Mouse (Mus musculus): ENCODE results near the gene Tma7.

Gene Tma7

DNA sequence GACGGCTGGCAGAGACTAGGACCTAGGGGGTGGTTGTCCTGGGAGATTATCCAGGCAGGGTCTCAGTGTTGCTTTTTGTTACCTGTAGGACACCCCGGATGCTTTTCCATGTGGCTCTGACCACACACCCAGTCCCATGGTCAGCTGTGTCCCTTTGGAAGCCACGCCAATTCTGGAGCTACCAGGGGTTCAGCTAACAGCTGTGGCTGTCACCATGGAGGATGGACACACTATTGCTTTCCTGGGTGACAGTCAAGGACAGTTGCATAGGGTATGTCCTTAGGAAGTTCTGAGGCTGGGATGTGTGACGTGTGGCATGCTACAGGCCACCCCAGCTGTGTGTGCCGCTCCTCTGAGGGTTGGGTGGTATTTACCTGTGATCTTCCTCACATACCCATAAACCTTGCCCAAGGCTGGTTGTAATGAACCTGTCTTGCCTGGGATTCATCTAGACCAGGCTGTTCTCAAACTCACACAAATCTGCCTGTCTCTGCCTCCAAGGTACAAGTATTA is 19.6 kb upstream of the Tma7 start:
- no peak for DNase-seq

DNA sequence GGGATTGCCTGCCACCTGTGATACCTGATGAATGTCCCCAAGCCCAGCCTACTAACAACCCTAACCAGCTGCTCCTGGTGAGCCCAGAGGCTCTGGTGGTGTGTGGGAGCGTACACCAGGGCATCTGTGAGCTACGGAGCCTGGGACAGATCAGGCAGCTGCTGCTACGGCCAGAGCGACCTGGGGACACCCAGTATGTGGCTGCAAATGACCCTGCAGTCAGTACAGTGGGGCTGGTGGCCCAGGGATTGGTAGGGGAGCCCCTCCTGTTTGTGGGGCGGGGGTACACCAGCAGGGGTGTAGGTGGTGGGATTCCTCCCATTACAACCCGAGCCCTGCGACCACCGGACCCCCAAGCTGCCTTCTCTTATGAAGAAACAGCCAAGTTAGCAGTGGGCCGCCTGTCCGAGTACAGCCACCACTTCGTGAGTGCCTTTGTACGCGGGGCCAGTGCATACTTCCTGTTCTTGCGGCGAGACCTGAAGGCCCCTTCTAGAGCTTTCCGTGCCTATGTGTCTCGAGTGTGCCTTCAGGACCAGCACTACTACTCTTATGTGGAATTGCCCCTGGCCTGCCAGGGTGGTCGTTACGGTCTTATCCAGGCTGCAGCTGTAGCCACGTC is 18.0 kb upstream of the Tma7 start:
- peak; percentile 91 for DNase-seq

DNA sequence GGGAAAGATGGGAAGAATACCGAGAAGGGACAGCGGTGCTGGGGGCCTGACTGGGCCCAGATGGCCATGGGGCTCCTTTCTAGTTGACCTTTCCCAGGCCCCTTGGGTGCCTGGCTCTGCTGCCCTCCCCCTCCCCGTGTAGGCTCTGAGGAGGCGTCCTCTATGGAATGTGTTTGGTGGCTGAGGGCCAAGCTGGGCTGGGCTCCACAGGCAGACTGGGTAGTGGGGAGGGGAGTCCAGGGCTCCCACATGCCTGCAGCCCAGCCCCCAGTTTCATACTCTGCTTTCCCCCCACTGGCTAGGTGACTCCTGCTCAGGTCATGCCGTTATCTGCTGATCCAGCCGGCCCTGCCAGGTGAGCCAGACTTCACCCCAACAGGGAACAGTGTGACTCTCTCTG is 16.6 kb upstream of the Tma7 start:
- peak; percentile 98 for DNase-seq

DNA sequence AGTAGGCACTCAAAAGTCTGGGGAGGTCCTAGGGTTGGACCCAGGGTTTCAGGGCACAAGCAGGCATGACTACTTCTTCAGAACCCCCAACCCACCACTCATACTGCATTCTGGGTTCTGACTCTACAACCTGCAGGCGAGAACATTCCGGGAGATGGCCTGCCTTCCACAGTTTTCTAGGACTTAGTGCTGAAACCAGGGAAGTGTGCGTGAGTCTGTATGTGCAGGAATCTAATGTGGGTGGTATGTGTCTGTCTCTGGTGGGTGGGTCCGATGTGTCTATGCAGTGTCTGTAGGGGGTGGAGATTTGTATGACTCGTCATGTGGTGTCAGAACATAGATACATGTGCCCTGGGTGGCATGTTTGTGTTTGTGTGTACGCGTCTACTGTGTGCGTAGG is 16.0 kb upstream of the Tma7 start:
- peak; percentile 88 for DNase-seq

DNA sequence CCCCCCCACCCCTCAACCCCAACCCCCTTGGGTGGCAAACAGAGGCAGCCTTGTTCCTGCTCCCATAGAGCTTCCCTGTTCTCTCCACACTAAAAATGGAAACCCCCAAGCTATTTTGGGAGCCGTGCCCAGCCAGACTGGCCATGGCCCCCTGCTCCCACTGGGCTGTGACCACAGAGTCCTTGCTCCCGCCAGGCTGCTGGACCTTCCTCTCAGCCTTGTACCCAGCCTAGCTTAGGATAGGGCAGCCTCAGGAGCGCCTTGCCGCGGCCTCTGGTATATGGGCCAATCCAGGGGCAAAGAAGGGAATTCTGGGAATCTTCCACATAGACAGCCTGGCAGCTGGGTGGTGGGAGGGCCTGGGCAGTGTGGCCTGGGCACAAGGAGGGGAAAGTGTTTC is 15.4 kb upstream of the Tma7 start:
- peak; percentile 97 for DNase-seq

DNA sequence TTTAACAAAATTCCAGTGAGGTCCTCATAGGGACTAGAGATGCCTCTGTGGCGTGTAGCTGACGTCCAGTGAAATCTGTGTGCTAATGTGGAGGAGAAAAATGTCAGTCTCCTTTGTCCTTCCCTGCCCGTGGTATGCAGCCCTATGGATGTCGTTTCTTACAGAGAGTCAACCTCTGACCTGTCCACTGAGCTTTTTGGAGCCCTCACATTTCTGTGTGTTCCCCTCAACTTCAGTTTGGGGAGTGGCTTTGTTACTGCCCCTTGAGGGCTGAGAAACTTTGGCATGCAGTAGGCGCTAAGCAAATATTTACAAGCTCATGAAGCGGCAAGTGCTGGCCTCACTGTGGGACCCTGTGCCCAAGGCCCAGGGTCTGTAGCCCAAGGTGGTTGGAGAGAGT is 14.9 kb upstream of the Tma7 start:
- DNase-seq, result peak; percentile 85

DNA sequence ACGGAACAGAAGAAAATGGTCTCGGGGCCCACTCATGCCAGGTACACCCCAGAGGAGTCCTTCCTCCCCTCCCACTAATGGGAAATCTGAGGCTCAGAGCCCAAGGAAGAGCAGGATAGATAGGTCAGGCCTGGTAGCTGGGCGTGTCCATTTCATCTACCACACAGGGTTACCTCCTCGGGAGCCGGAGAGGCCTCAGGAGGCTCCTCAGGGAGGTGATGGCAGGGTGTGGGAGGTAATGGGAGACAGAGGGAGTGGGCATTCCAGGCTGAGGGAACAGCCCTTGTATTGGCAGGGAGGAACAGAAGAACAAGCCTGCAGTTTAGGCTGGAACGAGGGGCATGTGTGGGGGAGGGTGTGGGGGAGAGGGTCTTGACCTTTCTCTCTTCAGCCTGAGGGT is 14.5 kb upstream of the Tma7 start:
- peak; percentile 93 for DNase-seq

DNA sequence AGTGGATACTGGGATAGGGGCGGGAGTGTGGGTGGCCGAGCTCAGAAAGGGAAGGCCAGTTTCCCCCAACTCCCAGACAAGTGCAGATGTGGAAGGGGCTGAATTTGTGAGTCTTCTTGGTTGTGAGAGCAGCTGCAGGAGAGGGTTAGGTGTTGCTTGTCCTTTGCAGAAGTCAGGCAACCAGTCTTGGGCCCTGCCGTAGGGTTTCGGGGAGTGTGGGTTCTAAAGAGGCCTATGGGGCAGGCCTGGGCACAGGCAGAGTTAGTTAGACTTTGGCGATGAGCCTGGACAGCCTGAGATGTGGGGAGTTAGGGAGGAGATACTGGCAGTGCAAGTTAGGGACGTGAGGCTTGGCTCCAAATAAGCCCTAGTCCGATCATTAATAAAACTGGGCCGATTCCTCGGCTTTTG is 13.9 kb upstream of the Tma7 start:
- DNase-seq, result peak; percentile 86

DNA sequence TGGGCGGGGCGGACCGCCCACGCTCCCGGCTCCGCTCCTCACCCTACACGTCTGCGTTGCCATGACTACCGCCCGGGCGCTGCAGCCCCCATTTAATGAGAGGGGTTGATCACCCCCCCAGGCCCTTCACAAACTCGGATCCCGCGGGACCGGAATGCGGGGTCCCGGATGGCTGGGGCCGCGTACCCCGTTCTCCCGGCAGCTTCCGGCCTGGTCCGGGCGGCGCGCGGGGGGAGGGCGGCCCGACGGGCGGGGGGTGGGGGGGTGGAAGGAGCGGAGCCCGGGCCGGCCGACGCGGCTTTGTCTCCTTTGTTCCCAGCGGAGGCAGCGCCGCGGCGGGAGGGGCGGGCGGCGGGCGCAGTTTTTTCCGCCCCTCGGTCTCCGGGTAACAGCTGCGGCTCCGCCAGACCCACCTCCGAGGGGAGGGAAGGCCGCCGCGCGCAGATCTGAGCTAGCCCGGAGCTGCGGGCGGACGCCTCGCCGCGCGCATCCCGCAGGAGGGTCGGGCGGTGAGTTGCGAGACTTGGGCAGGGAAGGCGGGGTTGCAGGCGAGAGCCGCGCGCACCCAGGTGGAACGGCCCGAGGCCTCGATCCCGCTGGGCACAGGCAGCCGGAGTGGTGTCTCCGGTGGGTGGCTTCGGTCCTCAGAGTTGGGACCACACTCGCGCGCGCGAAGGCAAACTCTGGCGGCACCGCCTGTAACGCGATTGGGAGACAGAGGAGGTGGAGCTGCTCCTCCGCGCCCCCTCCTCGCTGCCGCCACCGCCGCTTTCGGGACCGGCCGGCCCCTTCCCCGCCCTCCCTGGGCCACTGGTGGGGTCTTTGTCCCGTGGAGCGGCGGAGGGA is 13.0 kb upstream of the Tma7 start, which contains the start of gene Plxnb1:
TSS of gene Plxnb1 (plus strand) at position 253 of the 846 bp plus-strand sequence.
- DNase-seq, result peak; percentile 98

DNA sequence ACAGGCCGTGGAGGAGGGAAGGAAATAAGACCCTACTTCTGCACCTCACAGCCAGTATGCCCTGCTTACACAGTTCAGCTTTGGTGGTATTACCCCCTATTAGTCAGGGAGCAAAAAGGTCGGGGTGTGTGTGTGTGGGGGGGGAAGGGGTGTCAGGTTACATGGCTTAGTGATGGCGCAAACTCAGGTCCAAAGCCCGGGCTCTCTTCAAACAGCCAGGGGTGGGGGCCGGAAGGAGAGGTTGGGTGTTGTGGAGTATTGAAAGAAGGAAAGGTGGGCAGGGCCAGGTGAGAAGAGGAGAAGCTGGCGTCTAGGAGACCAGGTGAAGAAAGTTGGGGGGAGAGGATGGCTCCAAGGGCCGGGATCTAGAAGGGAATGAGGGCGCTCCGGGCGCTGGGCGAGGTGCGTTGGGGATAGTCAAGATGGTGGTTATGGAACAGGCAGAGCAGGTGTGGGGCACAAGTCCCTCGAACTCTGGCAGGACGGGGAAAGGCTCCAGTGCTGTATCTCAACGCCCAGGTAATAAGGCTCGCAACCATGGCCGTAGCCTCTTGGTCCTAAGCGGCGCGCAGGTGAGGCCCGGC is 12.3 kb upstream of the Tma7 start:
- DNase-seq, result no peak

DNA sequence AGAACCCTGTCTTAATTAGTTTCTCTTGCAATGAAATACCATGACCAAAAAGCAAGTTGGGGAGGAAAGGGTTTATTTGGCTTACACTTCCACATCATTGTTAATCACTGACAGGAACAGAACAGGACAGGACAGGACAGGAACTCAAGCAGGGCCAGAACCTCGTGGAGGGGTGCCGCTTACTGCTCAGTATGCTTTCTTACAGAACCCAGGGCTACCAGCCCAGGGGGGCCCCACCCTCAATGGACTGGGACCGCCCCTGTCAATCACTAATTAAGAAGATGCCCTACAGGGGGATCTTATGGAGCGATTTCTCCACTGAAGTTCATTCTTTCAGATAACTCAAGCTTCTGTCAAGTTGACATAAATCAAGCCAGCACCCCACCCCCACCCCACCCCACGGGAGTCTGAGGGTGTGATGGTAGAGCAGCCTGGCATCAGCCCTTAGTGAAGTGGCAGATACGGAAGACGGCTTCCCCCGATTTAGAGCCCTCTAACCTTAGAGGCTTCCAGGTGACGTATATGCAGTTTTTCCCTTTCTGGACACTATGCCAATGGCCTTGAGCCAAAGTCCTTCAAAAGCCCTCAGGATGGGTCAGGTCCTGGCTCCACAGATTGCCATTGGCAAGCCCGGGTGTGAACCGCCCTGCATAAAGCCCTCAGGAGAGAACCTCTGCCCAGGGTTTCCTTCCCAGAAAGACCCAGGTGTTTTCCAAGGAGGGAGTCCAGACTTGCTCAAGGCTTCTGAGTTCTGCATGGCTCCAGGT is 11.6 kb upstream of the Tma7 start:
- peak; percentile 91 for DNase-seq

DNA sequence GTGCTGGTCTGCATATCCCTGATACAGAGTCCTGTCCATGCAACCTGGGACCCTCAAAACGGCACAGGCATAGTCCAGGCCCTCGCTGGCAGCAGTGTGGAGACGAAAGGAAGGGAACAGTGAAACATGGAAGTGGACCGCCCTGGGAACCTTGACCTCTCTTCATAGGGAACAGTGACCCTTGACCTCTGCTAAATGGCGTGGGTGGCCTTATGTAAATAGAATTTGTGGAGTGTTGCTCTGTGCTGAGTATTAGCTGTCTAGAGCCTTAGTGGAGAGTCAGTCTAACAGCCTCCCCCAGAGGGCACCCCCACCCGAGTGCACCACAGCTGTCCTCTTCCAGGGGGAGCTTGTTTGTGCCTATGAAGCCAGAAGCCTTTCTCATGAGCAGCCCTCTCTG is 10.4 kb upstream of the Tma7 start:
- DNase-seq, result no peak

DNA sequence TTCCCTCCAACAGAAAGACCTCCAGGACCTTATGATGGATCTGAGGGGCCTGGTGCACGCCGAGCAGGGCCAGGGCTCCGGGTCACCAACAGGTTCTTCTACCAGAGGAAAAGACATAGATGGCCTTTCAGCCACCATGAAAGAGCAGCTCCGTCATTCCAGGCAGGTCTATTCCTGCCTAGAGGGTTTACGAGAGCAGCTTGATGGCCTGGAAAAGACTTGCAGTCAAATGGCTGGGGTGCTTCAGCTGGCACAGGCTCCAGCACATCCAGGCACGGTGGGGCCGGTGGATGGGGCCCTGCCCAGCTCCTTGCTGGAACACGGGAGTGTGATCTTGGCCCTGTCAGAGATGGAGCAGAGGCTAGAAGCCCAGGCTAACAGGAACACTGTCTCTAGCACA is 9.4 kb upstream of the Tma7 start:
- DNase-seq, result no peak

DNA sequence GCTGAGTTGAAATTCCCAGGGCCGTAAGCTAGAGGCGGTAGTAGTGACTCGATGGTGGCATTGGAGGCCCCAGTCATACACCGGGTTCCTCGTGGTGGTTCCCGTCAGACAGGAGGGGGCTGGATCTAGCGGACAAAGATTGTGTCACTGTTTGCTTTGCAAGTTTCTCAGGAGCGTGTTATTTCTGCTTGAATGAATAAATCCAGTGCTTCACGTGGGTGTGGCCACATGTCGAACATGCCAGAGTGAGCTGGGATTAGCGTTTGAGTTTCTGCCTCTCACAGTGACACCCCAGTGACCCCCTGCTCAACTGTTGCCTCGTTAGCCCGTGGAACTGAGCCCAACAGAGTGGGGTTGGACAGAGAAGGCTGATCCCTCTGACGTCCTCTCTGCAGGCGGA is 8.1 kb upstream of the Tma7 start:
- DNase-seq, result no peak

DNA sequence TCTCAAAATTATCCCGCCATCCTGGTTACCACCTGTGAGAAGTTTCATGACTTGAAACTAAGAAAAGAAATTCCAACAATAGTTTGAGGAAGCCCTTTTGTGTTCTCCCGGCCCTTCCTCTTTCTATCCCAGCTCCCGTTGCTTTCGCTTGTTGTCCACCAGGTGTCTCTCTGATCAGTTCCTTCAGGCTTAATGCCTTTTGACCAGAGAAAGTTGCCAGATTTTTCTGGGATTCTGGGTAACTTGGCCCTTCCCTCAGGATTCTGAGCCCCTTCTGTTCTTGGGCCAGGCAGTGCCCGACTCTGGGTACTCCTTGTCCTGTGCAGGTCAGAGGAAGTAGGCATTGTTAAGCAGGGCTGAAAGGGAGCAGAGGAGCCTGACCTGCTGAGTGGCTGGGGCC is 5.6 kb upstream of the Tma7 start:
- DNase-seq, result peak; percentile 90

DNA sequence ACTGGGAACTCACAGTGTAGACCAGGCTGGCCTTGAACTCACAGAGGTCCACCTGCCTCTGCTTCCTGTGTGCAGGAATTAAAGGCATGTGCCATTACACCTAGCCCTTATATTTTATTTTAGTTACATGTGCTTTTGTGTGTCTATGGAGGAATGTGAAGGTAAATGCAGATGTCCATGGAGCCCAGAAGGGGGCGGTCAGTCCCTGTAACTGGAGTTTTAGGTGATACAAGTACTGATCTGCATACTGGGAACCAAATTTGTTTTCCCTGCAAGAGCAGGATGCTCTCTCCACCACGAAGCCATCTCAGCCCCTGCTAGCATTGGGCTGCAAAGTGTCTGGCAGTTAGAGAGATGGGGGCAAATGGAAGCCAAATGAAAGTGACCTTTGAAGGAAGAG is 2.5 kb upstream of the Tma7 start:
- no peak for DNase-seq

DNA sequence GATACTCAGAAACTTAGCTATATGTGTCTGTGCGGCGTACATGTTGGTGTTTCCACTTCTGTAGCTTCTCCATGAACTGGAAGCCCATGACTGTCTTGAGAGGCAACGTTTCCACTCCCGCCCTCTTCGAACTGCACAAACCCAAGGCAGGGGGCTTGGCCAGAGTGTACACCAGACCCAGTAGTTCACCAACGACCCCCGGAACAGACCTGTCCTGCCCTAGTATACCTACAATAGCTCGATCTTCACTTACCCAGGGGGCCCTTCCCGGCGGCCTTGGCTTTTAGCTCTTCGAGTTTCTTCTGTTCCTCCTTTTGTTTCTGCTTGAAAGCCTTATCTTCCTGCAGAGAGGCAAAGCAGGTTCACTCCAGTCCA is 651 bp downstream of the Tma7 start:
- DNase-seq, result no peak

DNA sequence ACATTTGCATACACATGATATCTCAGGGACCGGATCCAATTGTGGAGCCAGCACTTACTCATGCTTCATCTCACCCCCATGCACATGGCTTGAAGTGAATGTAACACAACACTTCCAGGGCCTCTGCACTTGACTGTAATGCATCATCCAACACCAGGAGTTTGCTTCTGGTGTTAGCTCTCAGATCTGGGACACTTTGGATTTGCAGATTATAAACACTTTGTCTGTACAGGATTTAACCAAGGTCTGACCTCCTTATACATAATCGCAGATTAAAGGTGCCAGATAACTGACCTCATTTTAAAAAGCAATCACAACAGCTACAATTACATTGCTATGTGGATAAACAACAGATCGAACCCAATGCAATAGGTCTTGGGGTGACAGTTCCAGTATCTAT is 1.9 kb downstream of the Tma7 start:
- no peak for DNase-seq

DNA sequence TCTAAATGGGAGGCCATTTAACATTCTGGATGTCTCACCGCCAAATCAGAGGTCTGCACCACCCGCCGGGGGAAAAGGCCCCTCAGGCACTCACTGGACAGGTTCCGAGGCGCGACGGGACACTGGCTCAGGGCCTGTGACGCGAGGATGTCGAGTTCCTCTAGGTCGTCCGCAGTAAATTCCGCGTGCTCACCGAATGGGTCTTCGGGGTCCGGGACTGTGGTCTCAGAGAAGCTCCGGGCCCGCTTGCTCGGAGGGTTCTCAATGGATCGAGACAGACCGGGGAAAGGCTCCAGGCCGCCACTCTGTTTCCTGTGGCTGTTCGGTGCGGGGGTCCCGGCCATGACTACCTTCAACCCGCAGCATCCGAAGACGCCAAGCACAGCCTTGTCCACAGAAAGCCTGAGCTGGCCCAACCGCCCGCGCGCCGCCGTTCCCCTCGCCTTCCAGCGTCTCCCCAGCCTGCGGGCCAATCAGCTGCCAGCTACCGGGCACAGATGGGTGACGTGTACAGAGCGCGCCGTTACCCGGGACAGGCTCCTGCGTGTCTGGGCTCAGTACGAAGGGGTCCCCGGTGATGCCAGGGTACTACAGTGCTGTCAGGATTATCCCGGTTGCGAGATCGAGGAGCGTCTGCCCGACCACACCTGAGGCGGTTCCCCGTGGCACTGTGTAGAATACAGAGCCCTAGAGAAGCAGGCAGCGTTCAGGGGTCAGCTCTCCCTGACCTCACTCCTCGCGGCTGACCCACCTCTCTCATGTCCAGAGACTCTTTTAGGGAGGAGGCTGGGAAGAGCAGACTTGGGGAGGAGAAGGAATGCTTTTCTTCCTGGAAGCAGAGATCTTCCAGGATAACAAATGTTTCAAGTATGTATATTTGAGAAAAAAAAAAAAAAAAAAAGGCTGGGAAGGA is 8.5 kb downstream of the Tma7 start, which contains the start of gene Atrip:
TSS of gene Atrip (minus strand) at position 464 of the 913 bp plus-strand sequence.
- DNase-seq, result peak; percentile 99

DNA sequence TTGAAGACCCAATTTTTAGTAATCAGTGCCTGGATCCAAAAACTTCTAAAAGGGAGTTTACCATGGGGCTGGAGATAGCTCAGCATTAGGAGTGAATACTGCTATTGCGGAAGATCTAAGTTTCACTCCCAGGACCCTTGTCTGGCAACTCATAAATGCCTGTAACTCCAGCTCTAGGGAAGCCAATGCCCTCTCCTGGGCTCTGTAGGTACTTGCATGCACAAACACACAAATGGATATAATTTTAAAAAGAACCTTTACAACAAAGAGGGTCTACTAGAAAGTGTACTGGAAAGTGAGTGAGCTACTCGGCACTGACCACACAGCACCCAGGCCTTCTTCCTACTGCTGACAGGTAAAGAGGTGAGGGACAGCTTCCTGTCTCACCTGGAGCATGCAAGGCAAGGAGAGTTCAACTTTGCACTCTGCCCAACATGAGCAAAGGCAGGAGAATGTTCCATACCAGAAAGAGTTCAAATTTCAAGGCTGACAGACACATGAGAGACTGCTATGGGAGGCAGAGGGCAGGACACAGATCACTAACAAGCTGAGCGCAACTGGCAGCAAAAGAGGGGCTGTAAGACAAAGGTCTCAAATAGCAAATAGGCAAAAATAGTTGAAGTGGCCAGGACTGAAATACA is 14.2 kb downstream of the Tma7 start:
- DNase-seq, result no peak

DNA sequence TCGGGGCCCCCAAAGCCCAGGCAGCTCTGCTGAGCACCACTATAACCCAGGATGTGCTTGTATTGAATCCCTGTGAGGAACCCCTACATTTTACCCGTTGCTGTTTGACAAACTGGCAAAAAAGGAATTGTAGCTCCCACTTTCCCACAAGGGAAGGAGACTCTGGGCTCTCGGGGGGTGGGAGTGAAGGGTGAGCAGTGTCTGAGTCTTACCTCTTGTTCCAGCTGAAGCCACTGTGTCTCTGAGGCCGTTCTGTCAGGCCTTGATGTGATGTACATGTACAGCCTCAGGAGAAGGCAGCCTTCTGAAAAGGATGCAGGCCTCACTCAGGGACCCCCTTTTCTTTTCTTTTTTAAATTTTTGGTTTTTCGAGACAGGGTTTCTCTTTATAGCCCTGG is 21.5 kb downstream of the Tma7 start:
- peak; percentile 89 for DNase-seq

All from heart, adult 11 months (tissue).